Mouse (Mus musculus): Measurements from ENCODE around the gene Cyb561. TPM values are rescaled to one million over a fixed set of nuclear protein-coding genes. Genes with fewer than 3 reads are reported as not detected.

The Cyb561 gene
- total RNA-seq (2021): 10 to 100 TPM; 31.9 to 34.0 TPM
- long read RNA-seq, experiment 1, transcript Cyb561-201 (6 exons, 2,741 nt): major isoform, 26 of 38 reads
- long read RNA-seq, experiment 1, partial matches to known transcripts: 1 of 38 reads
- long read RNA-seq, experiment 1, other reads (novel, unspliced or antisense): 11 of 38 reads
- long read RNA-seq, experiment 2, transcript Cyb561-201 (6 exons, 2,741 nt): major isoform, 36 of 70 reads
- long read RNA-seq, experiment 2, partial matches to known transcripts: 5 of 70 reads
- long read RNA-seq, experiment 2, other reads (novel, unspliced or antisense): 28 of 70 reads

GRCm38 (mm10) chr11:105952911-105953386 is at the start of gene Cyb561:
Cyb561 (minus strand) TSS chr11:105953336.
- no peak for DNase-seq (ENCODE audit: low spot score in 2 of 2)

- peak in 1 of 2 experiments; percentile 40 for DNase-seq (ENCODE audit: low spot score in 2 of 2)
These were observed 48.6 kb upstream of the Cyb561 start for GRCm38 (mm10) chr11:106001718-106002117.

GRCm38 (mm10) chr11:106000062-106000461 is 46.9 kb upstream of the Cyb561 start:
- no peak for DNase-seq (ENCODE audit: low spot score in 2 of 2)

- DNase-seq (ENCODE audit: low spot score in 2 of 2): no peak
These were observed 41.2 kb upstream of the Cyb561 start, which contains the start of gene Ace3 for GRCm38 (mm10) chr11:105994375-105994774. Ace3 (plus strand) TSS chr11:105994675.

- no peak for DNase-seq (ENCODE audit: low spot score in 2 of 2)
These were observed 37.1 kb upstream of the Cyb561 start for GRCm38 (mm10) chr11:105990231-105990630.

GRCm38 (mm10) chr11:105989446-105989845 is 36.3 kb upstream of the Cyb561 start:
- no peak for DNase-seq (ENCODE audit: low spot score in 2 of 2)

- no peak for DNase-seq (ENCODE audit: low spot score in 2 of 2)
These were observed 34.3 kb upstream of the Cyb561 start for GRCm38 (mm10) chr11:105987446-105987845.

- no peak for DNase-seq (ENCODE audit: low spot score in 2 of 2)
These were observed 31.3 kb upstream of the Cyb561 start for GRCm38 (mm10) chr11:105984452-105984851.

GRCm38 (mm10) chr11:105978634-105979033 is 25.5 kb upstream of the Cyb561 start:
- no peak for DNase-seq (ENCODE audit: low spot score in 2 of 2)

- no peak for DNase-seq (ENCODE audit: low spot score in 2 of 2)
These were observed 25.1 kb upstream of the Cyb561 start for GRCm38 (mm10) chr11:105978232-105978631.

- DNase-seq (ENCODE audit: low spot score in 2 of 2): no peak
These were observed 22.5 kb upstream of the Cyb561 start for GRCm38 (mm10) chr11:105975636-105976035.

GRCm38 (mm10) chr11:105975050-105975449 is 21.9 kb upstream of the Cyb561 start:
- no peak for DNase-seq (ENCODE audit: low spot score in 2 of 2)

- no peak for DNase-seq (ENCODE audit: low spot score in 2 of 2)
These were observed 21.5 kb upstream of the Cyb561 start for GRCm38 (mm10) chr11:105974593-105974992.

- no peak for DNase-seq (ENCODE audit: low spot score in 2 of 2)
These were observed 16.4 kb upstream of the Cyb561 start for GRCm38 (mm10) chr11:105969516-105969915.

GRCm38 (mm10) chr11:105968948-105969347 is 15.8 kb upstream of the Cyb561 start:
- DNase-seq (ENCODE audit: low spot score in 2 of 2): no peak

- DNase-seq (ENCODE audit: low spot score in 2 of 2): no peak
These were observed 14.8 kb upstream of the Cyb561 start, which contains the start of gene Ace for GRCm38 (mm10) chr11:105967741-105968574. Ace (plus strand) TSS chr11:105967945.

- no peak for DNase-seq (ENCODE audit: low spot score in 2 of 2)
These were observed 13.2 kb upstream of the Cyb561 start for GRCm38 (mm10) chr11:105966288-105966687.

GRCm38 (mm10) chr11:105964691-105965090 is 11.6 kb upstream of the Cyb561 start:
- no peak for DNase-seq (ENCODE audit: low spot score in 2 of 2)

GRCm38 (mm10) chr11:105959355-105959754 is 6.2 kb upstream of the Cyb561 start:
- DNase-seq (ENCODE audit: low spot score in 2 of 2): peak in 1 of 2 experiments; percentile 37

- no peak for DNase-seq (ENCODE audit: low spot score in 2 of 2)
These were observed 5.4 kb upstream of the Cyb561 start for GRCm38 (mm10) chr11:105958566-105958965.

GRCm38 (mm10) chr11:105957501-105957900 is 4.4 kb upstream of the Cyb561 start:
- DNase-seq (ENCODE audit: low spot score in 2 of 2): no peak
